Mouse (Mus musculus) CH12.LX (cell line): ENCODE data around the gene Cep170.

Experiments used
- CHD2 ChIP-seq: IDR thresholded peaks from 2 replicates; pipeline ENCODE4 v1.6.1; 2011; ENCODE audit warnings: low read length, improper control_type of control experiment
- CTCF ChIP-seq, 2 experiments: IDR thresholded peaks in 1 of 2; conservative IDR thresholded peaks in 1 of 2; 2 replicates each; pipeline ENCODE4 v1.5.1; 2011 to 2012; ENCODE audit warnings: low read depth in 2 of 2, low read length in 2 of 2, improper control_type of control experiment in 1 of 2, inconsistent platforms in 1 of 2, mild to moderate bottlenecking in 1 of 2, moderate library complexity in 1 of 2
- GABPA ChIP-seq: IDR thresholded peaks from 2 replicates; pipeline ENCODE4 v1.6.1; 2012; ENCODE audit warnings: low read depth, low read length, improper control_type of control experiment, inconsistent platforms; ENCODE audit not compliant: insufficient replicate concordance
- MAX ChIP-seq: IDR thresholded peaks from 2 replicates; pipeline ENCODE4 v1.6.1; 2011; ENCODE audit warnings: low read length, improper control_type of control experiment

DNA sequence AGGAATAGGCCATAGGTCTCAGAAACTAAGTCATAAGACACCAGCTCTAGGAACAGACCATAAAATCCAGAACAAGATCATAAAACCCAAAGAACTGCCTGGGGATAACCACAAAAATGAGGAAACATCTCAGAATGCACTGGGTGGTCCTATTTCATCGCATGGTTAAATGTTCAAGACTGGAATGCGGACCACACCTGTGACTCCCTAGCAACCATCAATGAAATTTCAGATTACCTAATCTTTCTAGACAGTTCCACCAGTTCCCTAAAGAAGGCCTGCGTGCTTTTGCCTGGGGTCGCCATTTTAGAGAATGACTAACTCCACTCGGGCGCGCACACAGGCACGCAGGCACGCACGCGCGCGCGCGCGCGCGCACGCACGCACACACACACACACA, 89.1 kb downstream of the Cep170 start:
- no peak for TF ChIP-seq GABPA
- no peak for TF ChIP-seq CTCF (conservative IDR thresholded peaks at IDR 0.05 in 1 of 2, IDR thresholded peaks at IDR 0.05 in 1 of 2; ENCODE audit: low read depth in 2 of 2, low read length in 2 of 2)
- TF ChIP-seq MAX: no peak
- TF ChIP-seq CHD2: no peak
